Mouse (Mus musculus) heart, embryonic 13.5 days (tissue): Measurements from ENCODE around the gene Bcas3. TPM values are rescaled to one million over a fixed set of nuclear protein-coding genes. Genes with fewer than 3 reads are reported as not detected.

Experiments used
- ATAC-seq: fragments of 200-750 bp; cut with Nextera tagmentation; 2 replicates; pipeline ENCODE4 v1.8.0; 2017; ENCODE audit warnings: moderate TSS enrichment; ENCODE audit not compliant: insufficient number of reproducible peaks, low FRiP score, low TSS enrichment; ENCODE audit errors: extremely low read depth
- H3K27ac ChIP-seq: fragments of 300-500 bp; sonication (generic); replicated peaks from 2 replicates; pipeline ENCODE4 v1.5.1; 2015; ENCODE audit warnings: moderate library complexity, mild to moderate bottlenecking, inconsistent platforms
- H3K27me3 ChIP-seq: fragments of 300-500 bp; sonication (generic); replicated peaks from 2 replicates; pipeline ENCODE4 v1.6.1; 2015; ENCODE audit warnings: mild to moderate bottlenecking, inconsistent platforms
- H3K36me3 ChIP-seq: fragments of 300-500 bp; sonication (generic); 2 replicates; pipeline ENCODE4 v1.6.1; 2015; ENCODE audit warnings: mild to moderate bottlenecking, inconsistent platforms
- H3K4me1 ChIP-seq: fragments of 300-500 bp; sonication (generic); 2 replicates; pipeline ENCODE4 v1.6.1; 2015; ENCODE audit warnings: inconsistent platforms
- H3K4me2 ChIP-seq: fragments of 300-500 bp; sonication (generic); 2 replicates; pipeline ENCODE4 v1.6.1; 2015; ENCODE audit warnings: inconsistent platforms, mild to moderate bottlenecking, moderate library complexity
- H3K4me3 ChIP-seq: fragments of 300-500 bp; sonication (generic); 2 replicates; pipeline ENCODE4 v1.5.1; 2015; ENCODE audit warnings: moderate library complexity, mild to moderate bottlenecking, inconsistent platforms
- H3K9ac ChIP-seq: fragments of 300-500 bp; sonication (generic); 2 replicates; pipeline ENCODE4 v1.6.1; 2015; ENCODE audit warnings: inconsistent platforms, mild to moderate bottlenecking, moderate library complexity
- H3K9me3 ChIP-seq: fragments of 300-500 bp; sonication (generic); 2 replicates; pipeline ENCODE4 v1.6.1; 2016; ENCODE audit warnings: inconsistent platforms
- WGBS: fragments of 180-500 bp; shearing (Covaris S2); methylation state at CpG from one replicate; pipeline ENCODE4 v1.1.7; 2015; ENCODE audit warnings: mixed read lengths; 5-methylcytosine and 5-hydroxymethylcytosine counted together
- polyA plus RNA-seq: library from polyadenylated mRNA; unstranded; fragments of >200 nt; fragmentation: Nextera tagmentation; extraction: Ambion mirVana; gene quantifications from 2 replicates; pipeline ENCODE4 v1.2.1, GENCODE M21; 2015

Bcas3 gene
- polyA plus RNA-seq, 1 experiment from 2014 or later, result 18.3 TPM

DNA sequence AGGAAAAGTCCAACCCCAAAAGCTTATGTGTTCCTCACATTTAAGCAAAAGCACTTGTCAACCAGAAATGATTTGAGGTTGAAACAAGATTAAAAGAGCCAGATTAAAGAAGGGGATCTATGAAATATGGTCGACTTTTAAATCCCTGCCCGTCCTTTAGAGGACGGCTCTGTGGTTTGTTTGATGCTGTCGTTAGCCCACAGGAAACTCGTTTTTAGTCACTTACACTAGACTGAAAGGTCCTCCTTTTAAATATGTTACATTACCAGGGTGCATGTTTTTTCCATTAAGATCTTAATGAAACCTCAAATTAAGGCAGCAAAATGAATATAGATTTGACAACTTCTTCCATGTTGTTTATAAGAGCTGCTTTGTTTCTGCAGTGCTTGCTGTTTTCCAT, 192.6 kb downstream of the Bcas3 start:
- no peak for ATAC-seq
- H3K4me3 ChIP-seq, result no peak overlapping the region
- H3K9me3 ChIP-seq, result no peaks in the 10 kb centered on the region
- H3K4me1 ChIP-seq, result peaks cover 15% of the 10 kb centered on the region
- H3K27ac ChIP-seq, result no peak overlapping the region
- 0 out of 2 replicates have a peak, but pooled peaks cover 4% of the 10 kb centered on the region for H3K27me3 ChIP-seq
- no peak overlapping the region for H3K4me2 ChIP-seq
- H3K9ac ChIP-seq, result no peak overlapping the region
- WGBS, result 67% methylated on average over 5 of the region's 5 CpGs
- H3K36me3 ChIP-seq, result no peaks in the 10 kb centered on the region

DNA sequence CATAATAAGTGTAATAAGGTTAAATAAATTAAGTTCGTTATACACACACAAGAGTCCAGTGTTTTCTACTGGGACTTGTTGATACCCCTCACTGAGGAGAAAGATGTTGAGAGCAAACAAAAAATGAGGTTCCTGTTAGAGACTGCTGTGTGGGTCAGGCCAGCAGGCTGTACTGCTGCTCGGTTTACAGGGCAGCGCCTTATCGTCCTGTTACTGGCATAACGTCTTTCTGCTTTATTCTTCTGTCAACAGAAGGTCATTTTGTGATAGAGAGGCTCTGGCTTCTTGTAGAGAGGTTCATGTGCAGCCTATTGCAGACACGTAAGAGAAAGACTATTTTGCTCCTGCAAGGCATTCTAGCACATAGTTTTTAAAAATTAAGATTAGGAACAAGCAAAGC, 195.0 kb downstream of the Bcas3 start:
- 0 out of 2 replicates have a peak, but pooled peaks cover 4% of the 10 kb centered on the region for H3K27me3 ChIP-seq
- no peaks in the 10 kb centered on the region for H3K9me3 ChIP-seq
- H3K4me1 ChIP-seq, result peaks cover 12% of the 10 kb centered on the region
- 29% methylated on average over 6 of the region's 6 CpGs for WGBS
- no peak overlapping the region for H3K9ac ChIP-seq
- H3K27ac ChIP-seq, result no peak overlapping the region
- no peak overlapping the region for H3K4me3 ChIP-seq
- H3K4me2 ChIP-seq, result no peak overlapping the region
- no peak for ATAC-seq
- H3K36me3 ChIP-seq, result no peaks in the 10 kb centered on the region

DNA sequence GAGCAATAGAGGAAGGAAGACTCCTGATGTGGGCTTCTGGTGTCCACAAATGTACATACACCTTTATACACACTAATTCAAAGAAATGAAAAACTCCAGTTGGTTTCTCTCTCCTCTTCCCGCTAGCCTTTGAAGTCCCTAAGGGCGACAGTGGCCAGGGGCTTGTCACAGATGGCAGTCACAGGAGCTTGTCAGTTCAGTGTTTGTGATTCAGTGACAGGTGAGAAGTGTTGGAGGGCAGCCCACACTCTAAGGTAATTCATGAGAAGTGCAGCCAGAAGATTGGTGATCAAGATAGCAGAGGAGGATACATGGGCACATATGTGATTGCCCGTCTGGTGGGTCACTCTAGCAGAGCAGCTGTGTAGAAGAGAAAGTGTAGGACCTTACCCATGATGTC, 196.7 kb downstream of the Bcas3 start:
- Histone ChIP-seq H3K4me1 (peaks cover 12% of the 10 kb centered on the region), H3K27me3 (0 out of 2 replicates have a peak, but pooled peaks cover 3% of the 10 kb centered on the region), H3K9me3 (no peaks in the 10 kb centered on the region), H3K4me2 (no peak overlapping the region), H3K36me3 (no peaks in the 10 kb centered on the region), H3K9ac (no peak overlapping the region), H3K4me3 (no peak overlapping the region), H3K27ac (no peak overlapping the region)
- ATAC-seq, result no peak
- 56% methylated on average over 3 of the region's 3 CpGs for WGBS

DNA sequence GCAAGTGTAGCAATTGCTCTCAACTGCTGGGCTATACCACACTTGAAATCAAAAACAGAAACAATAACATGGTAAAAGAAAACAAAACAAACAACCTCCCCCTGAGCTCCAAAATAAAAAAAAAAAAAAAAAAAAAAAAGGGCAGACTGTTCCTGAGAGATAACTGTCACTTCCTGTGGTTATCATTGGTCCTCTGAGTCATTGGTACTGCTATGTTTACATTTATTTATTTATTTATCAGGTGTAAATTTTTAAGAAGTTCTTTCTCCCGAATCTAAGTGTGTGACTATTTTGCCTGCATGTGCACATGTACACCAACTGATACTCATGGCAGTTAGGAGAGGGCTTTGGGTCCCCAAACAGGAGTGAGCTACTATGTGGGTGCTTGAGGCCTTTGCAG, 202.1 kb downstream of the Bcas3 start:
- 21% methylated on average over 1 of the region's 1 CpGs for WGBS
- H3K9ac ChIP-seq, result no peak overlapping the region
- no peak overlapping the region for H3K4me2 ChIP-seq
- ATAC-seq, result no peak
- H3K36me3 ChIP-seq, result 0 out of 2 replicates have a peak, but pooled peaks cover 7% of the 10 kb centered on the region
- no peaks in the 10 kb centered on the region for H3K27me3 ChIP-seq
- H3K4me1 ChIP-seq, result peaks cover 14% of the 10 kb centered on the region
- no peaks in the 10 kb centered on the region for H3K9me3 ChIP-seq
- no peak overlapping the region for H3K4me3 ChIP-seq
- H3K27ac ChIP-seq, result no peak overlapping the region

DNA sequence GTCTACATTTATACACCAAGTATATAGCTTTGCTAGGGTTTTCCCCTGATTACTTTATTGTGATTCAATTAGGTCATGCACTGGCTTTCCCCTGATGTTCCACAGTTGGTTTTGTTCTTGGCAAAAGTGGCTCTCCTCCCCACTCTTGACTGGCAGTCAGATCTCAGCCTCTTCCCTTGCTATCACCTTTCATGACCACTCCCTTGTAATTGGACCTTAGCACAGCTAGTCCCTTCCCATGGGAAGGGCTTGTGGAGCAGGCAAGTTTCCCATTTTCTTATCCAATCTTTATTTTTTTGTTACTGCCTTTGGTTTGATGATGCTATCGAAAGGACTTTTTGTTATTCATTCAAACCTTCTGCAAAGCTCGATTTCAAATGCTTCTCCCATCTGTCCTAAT, 202.8 kb downstream of the Bcas3 start:
- Histone ChIP-seq H3K27ac (no peak overlapping the region), H3K27me3 (no peaks in the 10 kb centered on the region), H3K36me3 (peaks cover 7% of the 10 kb centered on the region; the same call in 1 of the 2 replicates), H3K4me3 (no peak overlapping the region), H3K9ac (no peak overlapping the region), H3K9me3 (no peaks in the 10 kb centered on the region), H3K4me2 (no peak overlapping the region), H3K4me1 (peaks cover 14% of the 10 kb centered on the region)
- 70% methylated on average over 2 of the region's 2 CpGs for WGBS
- ATAC-seq, result no peak

DNA sequence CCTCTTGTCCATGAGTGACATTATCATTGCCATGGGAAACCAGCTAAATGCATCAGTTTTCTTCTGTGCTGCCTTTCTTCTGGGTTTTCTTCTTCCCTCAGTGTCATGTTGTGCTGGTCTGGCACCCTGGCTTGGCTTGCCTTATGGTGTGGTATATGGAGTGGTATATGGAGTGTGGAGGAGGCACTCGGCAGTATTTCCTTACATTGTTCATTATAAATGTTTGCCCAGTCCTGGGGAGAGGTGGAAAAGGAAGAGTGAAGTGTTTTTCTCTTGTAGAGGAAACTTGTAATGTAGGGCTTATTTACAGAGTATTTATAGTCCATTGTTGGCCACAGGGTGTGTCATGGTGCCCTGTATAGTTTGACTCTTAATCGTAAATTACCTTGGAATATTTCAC, 212.1 kb downstream of the Bcas3 start:
- H3K4me2 ChIP-seq, result no peak overlapping the region
- H3K4me1 ChIP-seq, result no peaks in the 10 kb centered on the region
- H3K36me3 ChIP-seq, result no peaks in the 10 kb centered on the region; the same call in 1 of the 2 replicates
- H3K9me3 ChIP-seq, result no peaks in the 10 kb centered on the region
- H3K27ac ChIP-seq, result no peak overlapping the region
- no peak overlapping the region for H3K4me3 ChIP-seq
- no peak overlapping the region for H3K9ac ChIP-seq
- WGBS, result 58% methylated on average over 2 of the region's 2 CpGs
- ATAC-seq, result no peak
- no peaks in the 10 kb centered on the region for H3K27me3 ChIP-seq

DNA sequence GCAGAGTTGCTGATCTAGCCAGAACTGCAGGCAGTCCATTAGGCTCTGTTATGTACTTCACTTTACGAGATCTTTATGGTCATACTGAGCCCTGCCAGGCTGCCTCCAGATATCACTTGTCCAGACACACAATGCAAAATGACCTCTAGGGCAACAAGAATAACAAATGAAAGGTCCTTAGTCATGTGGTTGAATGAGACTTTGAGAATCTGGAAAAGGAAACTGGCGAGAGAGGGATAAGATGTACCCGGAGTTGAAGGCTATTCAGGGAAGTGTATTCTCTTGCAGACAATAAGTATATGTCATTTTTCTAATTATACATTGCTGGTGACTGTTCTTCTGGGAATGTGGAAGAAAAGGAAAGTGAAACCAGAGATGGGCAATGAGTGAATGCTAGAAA, 218.1 kb downstream of the Bcas3 start:
- H3K4me1 ChIP-seq, result peaks cover 49% of the 10 kb centered on the region
- no peak overlapping the region for H3K9ac ChIP-seq
- no peak overlapping the region for H3K4me2 ChIP-seq
- 31% methylated on average over 3 of the region's 3 CpGs for WGBS
- H3K9me3 ChIP-seq, result no peaks in the 10 kb centered on the region
- no peak overlapping the region for H3K4me3 ChIP-seq
- no peak for ATAC-seq
- no peaks in the 10 kb centered on the region for H3K36me3 ChIP-seq
- H3K27ac ChIP-seq, result peak overlapping the region; percentile 82
- H3K27me3 ChIP-seq, result no peaks in the 10 kb centered on the region

DNA sequence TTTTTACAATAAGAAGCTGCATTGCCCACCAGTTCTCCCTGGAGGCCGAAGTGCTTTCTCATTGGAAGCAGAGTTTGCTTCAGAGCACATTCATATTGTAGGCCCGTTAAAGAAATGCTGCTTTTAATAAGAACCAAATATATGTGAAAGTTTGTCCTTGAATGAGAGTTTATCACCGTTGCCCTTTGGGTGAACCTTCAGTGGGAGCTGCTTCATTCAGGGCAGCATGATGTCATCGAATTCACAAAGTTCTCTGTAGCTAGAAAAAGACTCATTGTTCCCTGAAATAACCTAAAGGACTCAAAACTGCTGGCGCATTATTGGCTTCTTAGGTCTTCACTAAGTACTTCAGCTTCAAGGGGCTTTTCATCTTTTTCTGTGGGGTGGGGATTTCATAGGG, 219.0 kb downstream of the Bcas3 start:
- no peaks in the 10 kb centered on the region for H3K9me3 ChIP-seq
- no peaks in the 10 kb centered on the region for H3K36me3 ChIP-seq
- peak overlapping the region; percentile 24 for H3K4me2 ChIP-seq
- peaks cover 49% of the 10 kb centered on the region for H3K4me1 ChIP-seq
- H3K9ac ChIP-seq, result peak overlapping the region; percentile 50
- ATAC-seq, result no peak
- H3K4me3 ChIP-seq, result no peak overlapping the region
- H3K27me3 ChIP-seq, result no peaks in the 10 kb centered on the region
- 27% methylated on average over 5 of the region's 5 CpGs for WGBS
- H3K27ac ChIP-seq, result peak overlapping the region; percentile 82

DNA sequence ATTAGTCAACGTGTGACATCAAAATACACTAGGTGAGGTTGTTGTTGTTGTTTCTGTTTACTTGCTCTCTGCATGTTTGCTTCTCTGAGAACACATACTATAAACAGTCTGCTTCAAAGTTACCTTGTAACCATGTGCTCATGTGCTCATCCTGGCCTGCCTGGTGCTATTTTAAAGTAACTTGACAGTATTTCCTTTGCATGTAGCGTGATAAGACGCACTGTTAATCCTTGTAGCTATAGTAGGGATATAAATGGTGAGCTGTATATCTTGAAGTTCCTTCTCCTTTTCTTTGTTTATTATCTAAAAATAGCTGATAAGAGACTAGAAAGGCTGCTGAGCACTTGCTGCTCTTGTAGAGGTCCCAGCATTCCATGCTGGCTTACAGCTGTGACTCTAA, 219.6 kb downstream of the Bcas3 start:
- no peaks in the 10 kb centered on the region for H3K27me3 ChIP-seq
- H3K27ac ChIP-seq, result peak overlapping the region; percentile 82
- ATAC-seq, result no peak
- no peaks in the 10 kb centered on the region for H3K9me3 ChIP-seq
- peak overlapping the region; percentile 24; the same call in 1 of the 2 replicates for H3K4me2 ChIP-seq
- no peaks in the 10 kb centered on the region for H3K36me3 ChIP-seq
- H3K4me1 ChIP-seq, result peaks cover 56% of the 10 kb centered on the region
- 21% methylated on average over 3 of the region's 3 CpGs for WGBS
- H3K4me3 ChIP-seq, result no peak overlapping the region
- H3K9ac ChIP-seq, result 0 out of 2 replicates have a peak overlapping the region, but pooled peaks have one; percentile 47

DNA sequence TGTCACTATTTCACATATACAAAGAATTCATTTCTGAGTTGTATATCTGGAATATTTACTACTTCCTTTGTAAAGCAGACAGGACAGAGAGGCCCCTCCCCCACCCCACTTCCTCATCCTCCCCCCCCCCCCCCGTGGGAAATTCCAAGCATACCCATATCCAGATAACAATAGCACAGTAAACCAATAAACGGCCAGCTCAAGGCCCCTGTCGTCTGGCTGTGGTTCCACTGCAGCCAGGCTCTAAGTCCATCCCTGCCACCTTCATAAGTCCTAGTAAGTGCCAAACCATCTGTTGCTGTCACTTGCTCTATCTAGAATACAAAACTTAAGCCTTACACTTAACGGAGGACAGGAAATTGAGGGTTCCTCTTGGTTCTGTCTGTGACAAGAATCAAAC, 221.5 kb downstream of the Bcas3 start:
- H3K9ac ChIP-seq, result no peak overlapping the region
- WGBS, result under 1% methylated on average over 4 of the region's 4 CpGs
- H3K27ac ChIP-seq, result peak overlapping the region; percentile 65; the same call in 1 of the 2 replicates
- H3K4me2 ChIP-seq, result no peak overlapping the region
- ATAC-seq, result no peak
- H3K27me3 ChIP-seq, result no peaks in the 10 kb centered on the region
- H3K4me3 ChIP-seq, result no peak overlapping the region
- H3K36me3 ChIP-seq, result no peaks in the 10 kb centered on the region
- peaks cover 72% of the 10 kb centered on the region for H3K4me1 ChIP-seq
- H3K9me3 ChIP-seq, result no peaks in the 10 kb centered on the region

DNA sequence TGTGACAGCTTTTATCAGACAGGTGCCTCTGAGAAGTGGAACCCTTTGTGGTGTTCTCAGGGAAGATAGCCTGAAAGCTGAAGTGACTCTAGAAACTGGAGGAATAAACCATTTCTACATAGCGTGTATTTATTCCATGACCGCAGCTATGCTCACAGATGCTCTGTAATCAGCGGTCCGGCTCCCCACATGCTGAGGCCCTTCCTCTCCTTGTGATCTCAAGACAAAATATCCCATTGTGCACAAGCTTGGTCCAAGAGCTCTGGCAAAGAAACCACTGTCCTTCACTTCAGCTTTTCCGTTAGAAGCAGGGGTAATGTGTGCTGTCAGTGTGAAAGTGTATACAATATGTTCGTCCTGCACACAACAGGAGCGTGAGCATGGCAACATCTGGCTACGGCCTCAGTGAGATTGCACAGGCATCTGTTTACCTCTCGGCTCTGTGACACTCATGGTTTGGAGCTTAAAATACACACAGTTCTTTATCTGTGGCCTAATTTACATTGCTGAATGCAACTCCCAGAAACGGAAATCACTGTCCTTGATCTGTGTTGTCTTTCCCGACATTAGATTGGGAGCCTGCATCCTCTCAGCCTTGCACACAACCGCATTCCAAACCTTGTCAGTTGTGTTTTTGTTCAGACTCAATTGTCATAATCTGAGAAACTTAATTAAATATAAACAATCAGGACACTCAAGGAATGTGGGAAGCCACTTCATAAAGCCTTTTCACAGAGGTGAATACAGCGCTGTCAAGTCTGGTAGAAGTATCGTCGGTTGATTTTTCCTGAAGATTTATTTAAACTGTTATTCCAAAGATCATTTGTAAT, 225.1 kb downstream of the Bcas3 start:
- Histone ChIP-seq H3K9me3 (no peaks in the 10 kb centered on the region), H3K27me3 (no peaks in the 10 kb centered on the region), H3K9ac (peak overlapping the region; percentile 29; the same call in 1 of the 2 replicates), H3K27ac (peak overlapping the region; percentile 66), H3K4me2 (peak overlapping the region; percentile 28), H3K4me1 (peaks cover 46% of the 10 kb centered on the region), H3K36me3 (no peaks in the 10 kb centered on the region), H3K4me3 (no peak overlapping the region)
- ATAC-seq, result no peak
- 39% methylated on average over 15 of the region's 15 CpGs for WGBS

DNA sequence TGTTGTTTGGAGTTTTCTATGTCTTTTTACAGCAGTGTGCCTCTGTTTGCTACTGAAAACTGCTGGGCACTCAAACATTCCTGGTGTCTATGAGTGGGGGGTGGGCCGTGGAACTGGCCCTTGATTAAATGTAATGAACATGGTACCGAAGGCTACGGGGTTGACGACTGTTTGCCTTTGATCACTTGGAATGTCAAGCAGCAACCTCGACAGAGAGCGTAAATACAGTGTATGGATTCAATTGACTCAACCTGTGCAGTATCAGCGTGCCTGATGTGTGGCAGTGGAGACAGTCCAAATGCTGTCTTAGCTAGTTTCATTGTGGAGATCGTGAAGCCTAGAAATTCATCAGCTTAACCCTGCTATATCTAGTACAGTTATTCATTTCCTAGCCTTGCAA, 231.1 kb downstream of the Bcas3 start:
- Histone ChIP-seq H3K4me2 (no peak overlapping the region), H3K9me3 (no peaks in the 10 kb centered on the region), H3K4me3 (no peak overlapping the region), H3K36me3 (no peaks in the 10 kb centered on the region), H3K9ac (no peak overlapping the region), H3K27me3 (no peaks in the 10 kb centered on the region), H3K4me1 (peaks cover 1% of the 10 kb centered on the region), H3K27ac (no peak overlapping the region)
- WGBS, result 49% methylated on average over 8 of the region's 8 CpGs
- ATAC-seq, result no peak
